Mouse (Mus musculus): ENCODE measurements at regions not wholly inside any gene's neighbourhood (a gene's known extent, or its start where the extent isn't known, plus 50 kb on each side); places are given as distances from the start of the nearest gene placed in this dataset.

- no peak for DNase-seq
These were observed 59.6 kb downstream of the Npy1r start for GRCm38 (mm10) chr8:66756639-66757038.

- no peak for DNase-seq
These were observed 60.8 kb downstream of the Npy1r start for GRCm38 (mm10) chr8:66757830-66758229.

GRCm38 (mm10) chr8:66758519-66758918, 61.5 kb downstream of the Npy1r start:
- DNase-seq = no peak

DNA sequence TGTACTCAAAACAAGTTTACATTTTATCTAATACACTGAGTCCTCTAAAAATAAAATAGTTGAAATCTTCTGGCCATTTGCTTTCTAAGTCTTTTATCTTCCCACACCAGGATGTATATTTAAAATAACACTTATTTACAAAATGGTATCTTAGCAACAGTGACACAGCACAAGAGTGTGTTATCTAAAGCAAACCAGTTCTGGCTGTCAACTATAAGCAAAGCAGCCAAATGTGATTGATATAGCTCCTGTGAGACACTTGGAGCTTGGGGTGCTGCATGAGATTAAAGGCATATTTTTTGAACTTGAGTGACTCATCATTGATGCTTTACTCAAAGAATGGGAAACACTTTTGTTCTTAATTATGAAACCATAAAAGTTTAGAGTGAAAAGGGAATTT, 62.7 kb downstream of the Npy1r start:
- DNase-seq = no peak

- no peak for DNase-seq
These were observed 64.1 kb downstream of the Npy1r start for GRCm38 (mm10) chr8:66760958-66761583.

- DNase-seq = no peak
These were observed 68.1 kb downstream of the Npy1r start for GRCm38 (mm10) chr8:66764992-66765528.

- no peak for DNase-seq
These were observed 71.5 kb downstream of the Npy1r start for GRCm38 (mm10) chr8:66768379-66768969.

DNA sequence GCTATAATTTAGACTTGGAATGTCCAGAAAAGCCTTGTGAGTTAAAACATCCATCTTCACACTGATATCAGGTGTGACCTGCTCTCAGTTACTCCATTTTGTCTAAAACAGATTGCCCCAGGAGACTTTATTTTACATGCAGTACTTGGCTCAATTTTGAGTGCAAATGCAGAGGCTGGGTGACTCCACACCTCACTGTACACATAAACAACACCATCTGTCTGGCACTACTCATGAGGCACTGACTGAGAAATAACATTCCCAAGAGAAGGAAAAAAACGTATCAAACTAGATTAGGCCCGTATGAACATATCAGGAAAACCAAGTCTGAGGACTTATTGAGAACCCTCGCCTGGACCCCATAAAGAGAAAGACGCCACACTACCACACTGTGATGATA, 74.1 kb downstream of the Npy1r start:
- DNase-seq = no peak

DNA sequence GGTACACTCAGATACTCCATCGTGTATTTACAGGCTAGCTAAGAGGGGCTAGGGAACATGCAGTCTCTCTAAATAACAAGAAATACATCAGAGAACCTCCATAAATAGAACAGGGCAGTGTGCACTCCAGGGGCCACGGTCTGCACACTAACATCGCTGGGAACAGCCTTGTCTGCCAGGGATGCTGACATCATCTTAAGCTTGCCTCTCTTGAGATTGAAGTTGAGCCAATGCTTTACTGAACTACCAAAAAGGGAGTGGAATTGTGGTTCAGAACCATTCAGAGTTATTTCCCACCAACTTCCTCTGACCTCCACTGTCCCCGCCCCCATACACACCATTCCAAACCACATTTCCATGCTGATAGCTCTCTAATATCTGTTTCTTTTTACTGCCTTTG, 75.7 kb downstream of the Npy1r start:
- DNase-seq = peak; percentile 4

GRCm38 (mm10) chr8:66777115-66777877, 80.3 kb downstream of the Npy1r start:
- DNase-seq = peak; percentile 45

GRCm38 (mm10) chr8:66779622-66780021, 80.4 kb upstream of the Naf1 start:
- no peak for DNase-seq

GRCm38 (mm10) chr8:66782656-66783055, 77.4 kb upstream of the Naf1 start:
- DNase-seq = no peak

GRCm38 (mm10) chr8:66785996-66786395, 74.0 kb upstream of the Naf1 start:
- no peak for DNase-seq

Data from lung, postnatal 14 days (tissue).